Mouse (Mus musculus) testis, adult 10 weeks (tissue): Measurements from ENCODE around the gene Nadk2. TPM values are rescaled to one million over a fixed set of nuclear protein-coding genes. Genes with fewer than 3 reads are reported as not detected.

Source experiments
- polyA plus RNA-seq: library from polyadenylated mRNA; stranded (reverse); fragments of 350-450 nt; fragmentation: Illumina TruSeq; extraction: RNeasy Lipid Tissue Mini Kit (QIAGEN cat#74804); gene quantifications from one replicate; pipeline ENCODE4 v1.2.3, GENCODE M21; 2014; ENCODE audit warnings: low read depth, low replicate concordance

Nadk2 gene
- polyA plus RNA-seq: 43.5 TPM

GRCm38 (mm10) chr15:9070912-9071555 is at the start of gene Nadk2:
TSS of gene Nadk2 (plus strand) at chr15:9071260.

GRCm38 (mm10) chr15:9140252-9140680 is 69.2 kb downstream of the Nadk2 start, which contains the start of gene Lmbrd2:
TSS of gene Lmbrd2 (plus strand) at chr15:9140550.

DNA sequence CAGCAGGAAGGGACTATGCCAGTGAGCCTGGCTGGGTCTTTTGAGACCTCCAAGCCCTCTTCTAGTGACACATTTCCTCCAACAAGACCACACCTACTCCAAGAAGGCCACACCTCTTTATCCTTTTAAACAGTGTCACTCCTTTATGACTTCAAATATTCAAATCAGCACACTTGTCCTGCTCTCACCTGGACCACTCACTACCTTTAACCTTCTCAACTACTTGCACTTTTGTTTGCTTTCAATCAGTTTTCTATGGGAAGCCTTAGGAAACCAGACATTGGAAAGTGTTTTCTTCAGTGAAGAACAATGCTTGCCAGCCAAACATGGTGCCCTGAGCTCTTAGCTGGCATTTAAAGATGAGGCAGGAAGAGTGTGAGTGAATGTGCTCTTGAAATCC is 84.3 kb downstream of the Nadk2 start, which contains the start of gene Skp2:
Gene Skp2, minus strand, starts transcription at position 101 of the 400 bp plus-strand sequence.

Other genes starting within 250 kb of the Nadk2 start
- gene Ranbp3l, start 103.3 kb upstream of the Nadk2 start, polyA plus RNA-seq: 0.08 TPM
- gene Lmbrd2, start 69.3 kb downstream of the Nadk2 start, polyA plus RNA-seq: 108 TPM
- 173 TPM for gene Skp2, start 84.2 kb downstream of the Nadk2 start, polyA plus RNA-seq
- gene Ugt3a1, start 205.6 kb downstream of the Nadk2 start, polyA plus RNA-seq: 0.14 TPM